Mouse (Mus musculus) olfactory bulb, adult 2 months (tissue): ENCODE results near the gene Sftpa1.

Experiments
- CTCF ChIP-seq: fragments of 200-500 bp; IDR thresholded peaks from 2 replicates; pipeline ENCODE4 v1.5.1; 2012; ENCODE audit warnings: low read depth, mild to moderate bottlenecking, low read length, moderate library complexity; ENCODE audit not compliant: insufficient read depth
- POLR2A ChIP-seq: fragments of 200-500 bp; IDR thresholded peaks from 2 replicates; pipeline ENCODE4 v1.6.1; 2012; ENCODE audit warnings: mild to moderate bottlenecking, low read depth, low read length, moderate library complexity; ENCODE audit not compliant: insufficient read depth

DNA sequence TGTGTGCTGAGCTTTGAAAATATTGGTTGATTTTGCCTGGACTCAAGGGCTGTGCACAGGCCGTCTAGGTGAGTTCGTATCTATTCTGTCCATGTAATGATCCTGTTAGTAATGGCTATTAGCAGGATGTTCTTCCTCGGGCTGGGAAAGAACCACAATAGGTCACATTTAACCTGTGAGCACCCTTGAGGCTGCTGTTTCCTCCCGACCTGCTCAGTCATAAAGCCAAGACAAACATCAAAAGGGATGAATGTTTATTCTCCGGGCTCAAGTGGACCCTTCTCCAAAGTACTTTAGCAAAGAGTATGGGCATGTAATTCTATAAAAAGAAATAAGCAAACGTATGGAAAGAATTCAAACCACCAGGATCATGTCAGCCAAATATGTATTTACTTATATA, 14.5 kb downstream of the Sftpa1 start:
- TF ChIP-seq POLR2A (no peak), CTCF (no peak)
